Mouse (Mus musculus): ENCODE data around the gene Ttyh2. TPM values are rescaled to one million over a fixed set of nuclear protein-coding genes. Genes with fewer than 3 reads are reported as not detected.

Ttyh2 gene
- polyA plus RNA-seq, 1 experiment from 2014 or later: 31.6 TPM

DNA sequence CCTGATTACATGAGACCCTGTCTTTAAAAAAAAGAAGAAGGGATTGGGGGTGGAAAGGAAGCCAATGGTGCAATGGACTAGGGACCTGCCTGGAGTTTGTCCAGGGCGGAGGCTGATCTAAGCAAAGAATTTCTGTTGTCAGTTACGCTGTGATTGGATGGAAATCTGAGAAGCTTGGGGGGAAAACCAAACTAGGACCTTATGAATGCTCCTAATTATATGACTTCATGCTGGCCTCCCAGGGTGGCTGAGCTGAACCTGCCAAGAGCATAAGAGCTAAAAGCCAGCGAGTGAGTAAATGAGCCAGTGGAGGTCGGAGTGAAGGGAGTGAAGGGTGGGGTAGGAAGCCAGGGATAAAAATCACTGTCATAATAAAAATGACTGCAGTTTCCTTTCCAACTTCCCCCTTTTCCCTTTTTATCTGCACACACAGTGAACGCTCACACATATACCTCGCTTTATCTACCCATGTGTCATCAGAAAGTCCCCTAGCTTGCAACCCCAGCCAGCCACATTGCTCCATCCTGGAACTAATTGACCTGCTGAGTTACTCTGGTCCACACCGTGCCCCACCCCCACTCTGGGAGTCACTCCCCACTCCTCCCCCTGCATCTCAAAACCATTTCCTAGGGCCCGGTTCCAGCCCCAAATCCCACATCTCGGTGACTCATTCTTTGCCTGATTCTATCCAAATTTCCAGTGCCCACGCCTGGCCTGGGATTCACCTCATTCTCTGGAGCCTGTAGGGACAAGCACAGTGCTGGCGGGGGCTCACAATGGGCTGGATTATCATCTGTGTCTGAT is 49.8 kb downstream of the Ttyh2 start:
- 63% methylated on average over 11 of the region's 11 CpGs for WGBS

DNA sequence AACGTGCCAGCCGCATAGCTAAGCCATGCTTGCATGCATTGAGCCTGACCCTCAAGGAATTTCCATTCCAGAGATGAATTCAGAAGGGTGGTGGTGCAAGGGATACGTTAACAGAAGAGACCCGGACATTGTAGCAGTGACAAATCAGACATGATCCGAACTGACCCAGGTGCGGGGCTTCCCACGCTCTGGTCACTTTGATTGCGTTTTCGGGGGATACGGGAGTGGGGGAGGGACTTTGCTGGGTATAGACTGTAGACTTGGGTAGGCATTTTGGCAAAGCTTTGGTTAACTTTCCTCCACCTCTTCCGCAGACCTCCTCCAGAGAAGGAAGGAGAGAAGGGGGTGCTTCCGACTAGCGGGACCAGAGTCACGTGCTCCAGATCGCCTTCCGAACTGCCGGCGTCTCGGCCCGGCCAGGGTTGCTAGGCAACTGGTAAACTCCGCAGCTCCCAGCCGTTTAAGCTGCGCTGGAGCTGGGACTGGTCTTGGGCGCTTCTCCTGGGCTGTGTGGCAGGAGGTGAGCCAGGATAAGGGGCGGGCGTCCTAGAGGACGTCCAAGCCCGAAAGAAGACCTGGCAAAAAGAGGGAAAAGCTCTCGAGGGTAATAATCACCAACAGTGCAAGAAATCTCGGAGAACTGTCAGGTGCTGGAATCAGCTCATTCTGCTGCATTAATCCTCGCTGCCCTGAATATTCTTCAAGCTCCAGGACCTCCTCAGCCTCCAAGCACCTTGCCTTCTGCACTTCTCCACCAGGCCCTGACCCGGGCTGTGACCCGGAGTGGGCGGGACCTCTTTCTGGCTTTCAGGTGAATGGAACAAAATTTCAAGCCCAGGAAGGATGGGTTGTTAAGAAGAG is 52.0 kb downstream of the Ttyh2 start, which contains the start of gene Dnaic2:
TSS of gene Dnaic2 (plus strand) at position 444 of the 861 bp plus-strand sequence.
- Histone ChIP-seq H3K27me3 (replicated peaks; ENCODE audit: control insufficient read depth, insufficient read depth, low read length) (no peaks in the 10 kb centered on the region), H3K4me2 (ENCODE audit: low read length) (peak within 1 kb of the TSS; percentile 57), H3K9me3 (ENCODE audit: control insufficient read depth, low read length) (no peaks in the 10 kb centered on the region), H3K27ac (ENCODE audit: low read depth, low read length) (peak within 1 kb of the TSS; percentile 29; the same call in 1 of the 2 replicates), H3K36me3 (ENCODE audit: control insufficient read depth, insufficient read depth, low read length) (no peaks in the 10 kb centered on the region), H3K4me3 (ENCODE audit: low read length) (peak within 1 kb of the TSS; percentile 30), H3K9ac (ENCODE audit: low read depth, low read length) (peak within 1 kb of the TSS; percentile 3; the same call in 1 of the 2 replicates), H3K4me1 (ENCODE audit: control insufficient read depth, insufficient read depth, low read depth, low read length) (peaks cover 12% of the 10 kb centered on the region)
- peak; percentile 90 for ATAC-seq
- 12% methylated on average over 34 of the region's 34 CpGs for WGBS

More for the DNA sequence above, 49.8 kb downstream of the Ttyh2 start:
- Histone ChIP-seq H3K36me3 (ENCODE audit: control insufficient read depth, insufficient read depth, low read length) (no peaks in the 10 kb centered on the region), H3K9ac (ENCODE audit: low read depth, low read length) (no peak overlapping the region), H3K27ac (ENCODE audit: low read depth, low read length) (no peak overlapping the region), H3K4me2 (ENCODE audit: low read length) (no peak overlapping the region), H3K4me3 (ENCODE audit: low read length) (no peak overlapping the region), H3K4me1 (ENCODE audit: control insufficient read depth, insufficient read depth, low read depth, low read length) (peaks cover 12% of the 10 kb centered on the region), H3K9me3 (ENCODE audit: control insufficient read depth, low read length) (no peaks in the 10 kb centered on the region), H3K27me3 (replicated peaks; ENCODE audit: control insufficient read depth, insufficient read depth, low read length) (no peaks in the 10 kb centered on the region)
- no peak for ATAC-seq

DNA sequence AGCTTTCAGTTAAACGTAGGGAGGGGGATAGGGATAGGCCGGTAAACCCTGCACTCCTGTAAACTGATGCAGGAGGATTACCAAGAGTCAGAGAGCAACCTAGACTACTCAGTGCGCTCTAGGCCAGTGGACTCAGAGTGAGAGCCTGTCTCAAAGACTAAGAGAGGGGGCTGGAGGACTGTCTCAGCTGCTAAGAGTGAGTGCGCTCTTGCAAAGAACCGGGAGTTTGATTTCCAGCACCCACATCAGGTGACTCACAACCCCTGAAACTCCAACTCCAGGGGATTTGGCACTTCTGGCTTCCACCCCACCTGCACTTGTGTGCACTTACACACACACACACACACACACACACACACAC is 52.6 kb downstream of the Ttyh2 start:
- peak overlapping the region; percentile 57 for H3K4me2 ChIP-seq (ENCODE audit: low read length)
- H3K4me3 ChIP-seq (ENCODE audit: low read length): peak overlapping the region; percentile 30
- H3K27me3 ChIP-seq (replicated peaks; ENCODE audit: control insufficient read depth, insufficient read depth, low read length): no peaks in the 10 kb centered on the region
- WGBS: 37% methylated on average over 5 of the region's 5 CpGs
- no peak for ATAC-seq
- H3K9me3 ChIP-seq (ENCODE audit: control insufficient read depth, low read length): no peaks in the 10 kb centered on the region
- H3K36me3 ChIP-seq (ENCODE audit: control insufficient read depth, insufficient read depth, low read length): no peaks in the 10 kb centered on the region
- peak overlapping the region; percentile 3; the same call in 1 of the 2 replicates for H3K9ac ChIP-seq (ENCODE audit: low read depth, low read length)
- peaks cover 12% of the 10 kb centered on the region for H3K4me1 ChIP-seq (ENCODE audit: control insufficient read depth, insufficient read depth, low read depth, low read length)
- H3K27ac ChIP-seq (ENCODE audit: low read depth, low read length): peak overlapping the region; percentile 29; the same call in 1 of the 2 replicates

DNA sequence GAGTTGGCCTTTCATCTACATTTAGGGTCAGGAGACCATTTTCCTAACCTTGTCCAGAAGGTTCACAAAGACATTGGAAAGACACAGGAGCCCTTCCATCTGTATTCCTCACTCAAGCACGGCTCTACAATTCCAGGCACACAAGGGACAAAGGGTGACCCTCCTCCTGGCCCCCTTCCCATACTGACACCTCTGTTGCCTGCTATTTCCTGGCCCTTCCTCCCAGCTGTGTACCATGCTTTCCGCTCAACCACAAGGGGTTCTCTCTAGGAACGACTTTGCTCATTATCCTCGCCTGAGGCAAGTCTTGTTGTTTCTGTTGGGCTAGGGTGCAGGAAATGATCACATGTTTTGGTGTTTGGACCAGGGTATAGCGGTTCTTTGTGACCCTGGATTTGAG is 53.1 kb downstream of the Ttyh2 start:
- peaks cover 12% of the 10 kb centered on the region for H3K4me1 ChIP-seq (ENCODE audit: control insufficient read depth, insufficient read depth, low read depth, low read length)
- no peak overlapping the region for H3K27ac ChIP-seq (ENCODE audit: low read depth, low read length)
- H3K36me3 ChIP-seq (ENCODE audit: control insufficient read depth, insufficient read depth, low read length): no peaks in the 10 kb centered on the region
- no peak for ATAC-seq
- H3K27me3 ChIP-seq (replicated peaks; ENCODE audit: control insufficient read depth, insufficient read depth, low read length): no peaks in the 10 kb centered on the region
- no peak overlapping the region for H3K4me2 ChIP-seq (ENCODE audit: low read length)
- H3K9ac ChIP-seq (ENCODE audit: low read depth, low read length): no peak overlapping the region
- H3K4me3 ChIP-seq (ENCODE audit: low read length): no peak overlapping the region
- 48% methylated on average over 5 of the region's 5 CpGs for WGBS
- H3K9me3 ChIP-seq (ENCODE audit: control insufficient read depth, low read length): no peaks in the 10 kb centered on the region

DNA sequence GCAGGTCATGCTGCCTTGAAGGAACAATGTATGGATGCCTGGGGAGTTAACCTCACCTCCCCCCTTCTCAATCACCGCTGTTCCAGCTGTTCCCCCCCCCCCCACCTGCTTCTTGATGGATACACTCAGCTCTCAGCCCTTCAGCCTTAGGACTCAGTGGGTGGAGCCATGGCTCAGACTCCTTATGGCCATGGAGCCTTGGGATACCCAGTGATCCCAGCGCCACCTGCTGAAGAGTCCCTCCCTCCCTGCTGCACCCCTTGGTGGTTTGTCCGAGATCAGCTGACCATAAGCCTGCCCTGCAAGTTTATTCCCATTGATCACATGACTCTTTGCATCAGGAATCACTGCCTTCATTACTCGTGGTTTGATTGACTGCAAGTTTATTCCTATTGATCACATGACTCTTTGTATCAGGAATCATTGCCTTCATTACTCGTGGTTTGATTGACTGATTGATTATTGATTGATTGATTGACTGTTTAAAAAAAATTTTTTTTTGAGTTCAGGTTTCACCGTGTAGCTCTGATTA is 54.7 kb downstream of the Ttyh2 start:
- ATAC-seq: no peak
- Histone ChIP-seq H3K27ac (ENCODE audit: low read depth, low read length) (no peak overlapping the region), H3K4me3 (ENCODE audit: low read length) (no peak overlapping the region), H3K9ac (ENCODE audit: low read depth, low read length) (no peak overlapping the region), H3K27me3 (replicated peaks; ENCODE audit: control insufficient read depth, insufficient read depth, low read length) (no peaks in the 10 kb centered on the region), H3K9me3 (ENCODE audit: control insufficient read depth, low read length) (no peaks in the 10 kb centered on the region), H3K4me2 (ENCODE audit: low read length) (no peak overlapping the region), H3K36me3 (ENCODE audit: control insufficient read depth, insufficient read depth, low read length) (no peaks in the 10 kb centered on the region), H3K4me1 (ENCODE audit: control insufficient read depth, insufficient read depth, low read depth, low read length) (peaks cover 12% of the 10 kb centered on the region)
- whole genome bisulfite sequencing: 51% methylated on average over 6 of the region's 6 CpGs

DNA sequence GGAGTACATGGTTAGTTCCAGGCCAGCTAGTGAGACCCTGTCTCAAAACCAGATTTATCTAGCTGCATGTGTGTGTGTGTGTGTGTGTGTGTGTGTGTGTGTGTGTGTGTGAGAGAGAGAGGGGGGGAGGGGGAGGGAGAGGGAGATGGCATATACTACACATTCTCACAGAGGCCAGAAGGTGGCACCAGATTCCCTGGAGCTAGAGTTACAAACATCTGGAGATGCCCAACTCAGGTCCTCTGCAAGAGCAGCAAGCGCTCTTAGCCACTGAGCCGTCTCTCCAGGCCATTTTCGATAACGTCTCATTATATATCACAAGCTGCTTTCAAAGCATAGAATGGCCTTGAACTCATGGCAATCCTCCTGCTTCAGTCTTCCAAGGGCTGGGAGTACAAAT is 56.5 kb downstream of the Ttyh2 start:
- Histone ChIP-seq H3K4me3 (ENCODE audit: low read length) (no peak overlapping the region), H3K27ac (ENCODE audit: low read depth, low read length) (no peak overlapping the region), H3K9ac (ENCODE audit: low read depth, low read length) (no peak overlapping the region), H3K4me1 (ENCODE audit: control insufficient read depth, insufficient read depth, low read depth, low read length) (peaks cover 12% of the 10 kb centered on the region), H3K27me3 (replicated peaks; ENCODE audit: control insufficient read depth, insufficient read depth, low read length) (no peaks in the 10 kb centered on the region), H3K9me3 (ENCODE audit: control insufficient read depth, low read length) (no peaks in the 10 kb centered on the region), H3K36me3 (ENCODE audit: control insufficient read depth, insufficient read depth, low read length) (no peaks in the 10 kb centered on the region), H3K4me2 (ENCODE audit: low read length) (no peak overlapping the region)
- 93% methylated on average over 4 of the region's 4 CpGs for WGBS
- ATAC-seq: no peak

DNA sequence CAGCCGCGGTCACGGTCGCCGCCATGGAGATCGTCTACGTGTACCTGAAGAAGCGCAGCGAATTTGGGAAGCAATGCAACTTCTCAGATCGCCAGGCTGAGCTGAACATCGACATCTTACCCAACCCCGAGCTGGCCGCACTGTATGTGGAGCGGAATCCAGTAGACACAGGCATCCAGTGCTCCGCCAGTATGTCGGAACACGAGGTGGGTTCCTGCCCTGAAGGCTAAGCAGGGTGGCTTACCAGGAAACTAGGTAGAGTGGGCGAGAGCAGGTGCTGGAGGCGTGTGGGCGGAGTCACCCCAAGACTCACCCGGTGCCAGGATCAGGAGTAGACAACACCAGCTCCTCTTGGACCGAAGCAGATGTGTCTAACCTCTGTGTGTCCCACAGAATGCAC is 57.7 kb downstream of the Ttyh2 start:
- Histone ChIP-seq H3K4me3 (ENCODE audit: low read length) (no peak overlapping the region), H3K27ac (ENCODE audit: low read depth, low read length) (no peak overlapping the region), H3K4me1 (ENCODE audit: control insufficient read depth, insufficient read depth, low read depth, low read length) (peaks cover 6% of the 10 kb centered on the region; the same call in 1 of the 2 replicates), H3K9ac (ENCODE audit: low read depth, low read length) (no peak overlapping the region), H3K27me3 (replicated peaks; ENCODE audit: control insufficient read depth, insufficient read depth, low read length) (no peaks in the 10 kb centered on the region), H3K36me3 (ENCODE audit: control insufficient read depth, insufficient read depth, low read length) (no peaks in the 10 kb centered on the region), H3K4me2 (ENCODE audit: low read length) (no peak overlapping the region), H3K9me3 (ENCODE audit: control insufficient read depth, low read length) (no peaks in the 10 kb centered on the region)
- 82% methylated on average over 22 of the region's 22 CpGs for WGBS
- ATAC-seq: no peak

DNA sequence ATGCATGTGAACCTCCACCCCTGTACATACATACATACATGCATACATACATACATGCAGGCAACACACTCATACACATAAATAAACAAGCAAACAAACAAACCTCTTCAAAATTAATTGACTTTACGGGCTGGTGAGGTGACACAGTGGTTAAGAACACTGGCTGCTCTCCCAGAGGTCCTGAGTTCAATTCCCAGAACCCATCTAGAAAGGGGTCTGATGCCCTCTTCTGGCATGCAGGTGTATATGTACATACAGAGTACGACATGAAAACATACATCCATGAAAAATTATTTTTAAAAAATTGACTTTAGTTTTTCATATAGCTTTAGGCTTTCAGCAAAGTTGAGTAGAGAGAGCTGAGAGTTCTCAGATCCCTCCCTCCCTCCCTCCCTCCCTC is 60.9 kb downstream of the Ttyh2 start:
- no peaks in the 10 kb centered on the region for H3K27me3 ChIP-seq (replicated peaks; ENCODE audit: control insufficient read depth, insufficient read depth, low read length)
- H3K4me2 ChIP-seq (ENCODE audit: low read length): no peak overlapping the region
- H3K27ac ChIP-seq (ENCODE audit: low read depth, low read length): no peak overlapping the region
- no peaks in the 10 kb centered on the region for H3K9me3 ChIP-seq (ENCODE audit: control insufficient read depth, low read length)
- 73% methylated on average over 2 of the region's 2 CpGs for WGBS
- no peak overlapping the region for H3K9ac ChIP-seq (ENCODE audit: low read depth, low read length)
- H3K4me3 ChIP-seq (ENCODE audit: low read length): no peak overlapping the region
- no peak for ATAC-seq
- no peaks in the 10 kb centered on the region for H3K36me3 ChIP-seq (ENCODE audit: control insufficient read depth, insufficient read depth, low read length)
- no peaks in the 10 kb centered on the region; the same call in 1 of the 2 replicates for H3K4me1 ChIP-seq (ENCODE audit: control insufficient read depth, insufficient read depth, low read depth, low read length)
